Mouse (Mus musculus) right cerebral cortex, adult 18-20 months (tissue): ENCODE results near the gene Hdac9.
A peak's percentile ranks its signal among the peaks of the same experiment; 100 is the strongest.

Experiments
- DNase-seq: peaks from one replicate; pipeline ENCODE4 v3.0.0; 2022; ENCODE audit warnings: mixed read lengths

The Hdac9 gene

DNA sequence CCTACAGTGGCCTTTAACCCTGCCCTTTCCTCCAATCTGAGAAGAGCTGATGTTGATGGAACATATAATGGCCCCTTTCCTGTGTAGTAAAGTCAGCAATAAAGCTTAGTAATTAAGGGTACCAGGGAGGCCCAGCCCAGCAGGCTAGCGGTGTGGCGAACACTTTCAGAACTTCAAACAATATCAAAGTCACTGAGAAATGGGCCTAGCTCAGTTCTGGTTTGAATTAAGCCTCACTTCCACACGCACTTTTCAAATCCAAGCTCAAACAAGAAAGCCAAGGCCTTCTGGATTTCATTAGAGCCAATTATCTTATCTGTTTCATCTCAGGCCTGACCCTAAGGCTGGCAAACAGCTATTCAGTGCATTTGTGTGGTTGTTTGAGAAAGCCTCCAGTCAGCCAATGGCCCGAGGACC lies 716.9 kb downstream of the Hdac9 start:
- no peak for DNase-seq

DNA sequence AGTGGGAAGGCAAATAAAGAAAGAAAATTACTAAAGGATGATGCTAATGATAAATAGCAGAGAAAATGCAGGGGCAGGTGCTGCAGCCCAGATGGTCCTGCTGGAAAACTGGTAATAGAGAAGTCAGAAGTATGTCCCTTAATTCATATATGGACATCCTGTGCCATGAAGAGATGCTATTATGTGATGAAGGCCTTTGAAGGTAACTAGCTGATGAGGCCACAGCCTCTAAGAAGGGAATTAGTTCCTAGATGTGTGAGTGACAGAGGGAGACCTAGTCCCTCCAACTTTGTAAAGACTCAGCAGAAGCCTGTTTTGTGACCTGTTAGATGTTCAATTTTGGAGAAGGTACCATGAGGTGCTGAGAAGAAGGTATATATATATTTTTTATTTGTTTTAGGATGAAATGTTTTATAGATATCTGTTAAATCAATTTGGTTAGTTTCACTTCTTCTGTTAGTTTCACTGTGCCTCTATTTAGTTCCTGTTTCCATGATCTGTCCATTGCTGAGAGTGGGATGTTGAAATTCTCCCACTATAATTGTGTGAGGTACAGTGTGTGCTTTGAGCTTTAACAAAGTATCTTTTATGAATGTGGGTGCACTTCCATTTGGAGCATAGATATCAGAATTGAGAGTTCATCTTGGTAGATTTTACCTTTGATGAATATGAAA lies 721.6 kb downstream of the Hdac9 start:
- no peak for DNase-seq

GRCm38 (mm10) chr12:34194116-34194515 lies 722.8 kb downstream of the Hdac9 start:
- DNase-seq: no peak

- no peak for DNase-seq
These were observed 725.6 kb downstream of the Hdac9 start for GRCm38 (mm10) chr12:34191246-34191645.

GRCm38 (mm10) chr12:34178931-34179330 lies 738.0 kb downstream of the Hdac9 start:
- DNase-seq: no peak

DNA sequence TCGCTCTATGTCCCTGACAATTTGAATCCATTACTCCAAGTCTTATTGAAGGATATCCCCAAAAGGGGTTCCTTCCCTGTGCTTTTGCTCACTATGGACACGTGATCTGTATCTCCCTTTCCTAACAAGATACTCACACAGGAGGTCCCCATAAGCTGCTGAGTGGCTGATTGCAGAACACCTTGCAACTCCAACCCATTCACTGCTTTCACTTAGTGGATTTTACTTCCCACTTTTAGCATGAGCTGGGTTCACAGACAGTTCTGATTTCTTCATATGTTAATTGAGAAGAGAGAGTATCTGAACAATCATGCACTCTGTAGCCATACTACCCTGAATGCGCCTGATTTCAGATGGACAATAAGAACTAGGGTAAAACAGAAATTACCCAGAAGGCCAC lies 740.1 kb downstream of the Hdac9 start:
- no peak for DNase-seq

DNA sequence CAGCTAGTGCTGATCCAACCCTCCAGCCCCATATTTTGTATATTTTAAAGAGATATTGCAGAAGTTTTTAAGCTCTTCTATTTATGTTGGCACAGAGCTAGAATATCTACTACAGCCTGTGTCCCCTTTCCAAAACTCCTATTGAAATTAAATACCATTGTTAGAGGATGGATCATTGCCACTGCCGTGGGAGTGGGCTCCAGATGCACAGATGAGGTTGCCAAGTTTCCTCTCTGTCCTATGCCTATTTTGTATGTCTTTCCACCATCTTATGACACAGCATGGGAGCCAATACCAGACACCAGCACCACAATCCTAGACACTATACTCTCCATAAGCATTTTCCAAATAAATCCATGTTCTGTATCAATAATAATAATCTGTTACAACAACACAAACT lies 743.9 kb downstream of the Hdac9 start:
- no peak for DNase-seq

- DNase-seq: no peak
These were observed 746.3 kb downstream of the Hdac9 start for GRCm38 (mm10) chr12:34170601-34171000.

DNA sequence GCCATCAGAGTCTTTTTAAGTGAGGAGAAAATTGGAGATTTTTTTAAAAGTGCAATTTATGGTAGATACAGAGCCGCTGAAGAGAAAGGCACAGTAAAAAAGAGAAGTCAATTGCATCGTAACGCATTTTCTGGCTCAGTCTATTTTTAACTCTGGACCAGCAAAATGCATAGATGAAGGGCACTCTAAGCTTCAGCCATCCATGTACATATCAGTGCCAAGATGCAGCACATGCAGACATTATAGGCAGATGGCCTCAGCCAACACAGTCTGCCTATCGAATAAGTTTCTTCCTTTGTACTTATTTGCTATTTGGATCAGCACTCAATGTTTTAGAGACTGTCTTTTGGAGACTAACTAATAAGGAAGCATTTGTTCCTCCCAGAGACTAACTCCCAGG lies 751.2 kb downstream of the Hdac9 start:
- DNase-seq: no peak

DNA sequence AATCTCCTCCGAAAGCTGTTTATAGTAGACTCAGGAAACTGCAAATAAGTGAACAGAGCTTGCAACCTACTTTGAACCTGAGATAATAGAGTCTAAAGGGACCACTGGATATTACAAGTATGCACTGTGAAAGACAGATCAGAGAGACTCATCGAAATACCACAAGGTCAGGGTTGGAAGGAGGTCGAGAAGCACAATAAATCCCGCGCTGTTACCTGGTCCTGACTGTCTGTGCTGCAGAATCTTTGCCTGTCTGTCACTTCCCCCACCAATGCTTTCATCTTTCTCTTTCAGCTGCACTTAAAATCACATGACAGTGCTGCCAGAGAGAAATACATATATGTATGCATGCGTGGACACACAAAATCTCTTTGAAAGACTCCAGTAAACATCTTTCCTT lies 760.6 kb downstream of the Hdac9 start:
- no peak for DNase-seq

- no peak for DNase-seq
These were observed 761.2 kb downstream of the Hdac9 start for GRCm38 (mm10) chr12:34155740-34156139.

DNA sequence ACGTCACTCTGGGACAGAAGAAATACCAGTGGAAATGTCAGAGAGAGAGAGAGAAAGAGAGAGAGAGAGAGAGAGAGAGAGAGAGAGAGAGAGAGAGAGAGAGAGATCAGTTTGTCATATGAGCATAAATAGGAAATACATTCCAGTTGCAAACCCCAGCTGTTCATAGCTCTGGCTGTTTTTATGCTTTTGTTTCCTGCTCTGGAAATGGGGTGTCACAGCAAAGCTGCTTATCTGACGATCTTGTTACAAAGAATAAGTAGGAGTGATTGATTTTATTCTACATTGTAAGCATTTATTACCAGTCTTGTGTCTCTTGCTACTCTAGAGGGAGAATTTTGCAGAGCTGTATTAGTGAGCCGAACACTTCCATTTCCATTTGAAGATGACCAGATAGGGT lies 762.1 kb downstream of the Hdac9 start:
- DNase-seq: no peak

DNA sequence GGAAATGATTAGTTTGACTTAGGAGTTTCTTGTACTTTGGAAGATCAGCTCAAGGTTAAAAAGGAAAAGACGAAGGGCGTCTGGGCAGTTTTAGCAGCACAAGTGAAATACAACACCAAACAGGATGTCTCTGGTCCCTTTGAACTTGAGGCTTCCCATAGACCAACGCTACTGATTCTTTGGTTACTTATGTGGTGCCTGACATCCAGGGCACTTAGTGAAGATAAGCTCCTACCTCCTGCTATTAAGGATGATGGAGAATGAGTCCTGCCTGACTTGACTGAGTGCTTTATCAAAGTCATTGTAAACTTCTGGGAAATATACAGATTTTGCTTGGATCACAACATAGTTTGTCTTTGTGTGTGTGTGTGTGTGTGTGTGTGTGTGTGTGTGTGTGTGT lies 765.6 kb downstream of the Hdac9 start:
- DNase-seq: no peak

DNA sequence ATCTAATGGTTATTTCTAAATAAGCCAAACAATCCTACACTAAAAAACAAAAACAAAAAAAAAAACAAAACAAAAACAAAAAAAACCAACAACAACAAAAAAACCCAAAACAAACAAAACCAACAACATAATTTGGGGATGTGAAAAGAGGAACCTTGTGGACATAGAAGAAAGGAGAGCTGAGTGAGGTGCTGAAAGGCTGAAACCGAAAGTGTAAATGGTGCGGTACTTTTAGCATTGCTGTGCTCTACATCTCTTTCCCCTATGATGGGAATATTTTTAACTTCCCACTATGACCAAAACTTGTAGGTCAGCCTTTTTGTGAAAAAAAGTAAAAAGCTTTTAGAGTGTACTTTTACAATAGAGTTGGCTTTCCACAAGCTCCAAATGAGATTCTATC lies 774.2 kb downstream of the Hdac9 start:
- DNase-seq: no peak

- DNase-seq: no peak
These were observed 803.6 kb downstream of the Hdac9 start for GRCm38 (mm10) chr12:34113336-34113735.

GRCm38 (mm10) chr12:34092953-34093352 lies 823.9 kb downstream of the Hdac9 start:
- DNase-seq: no peak

GRCm38 (mm10) chr12:34091851-34092250 lies 825.0 kb downstream of the Hdac9 start:
- DNase-seq: peak; percentile 62

DNA sequence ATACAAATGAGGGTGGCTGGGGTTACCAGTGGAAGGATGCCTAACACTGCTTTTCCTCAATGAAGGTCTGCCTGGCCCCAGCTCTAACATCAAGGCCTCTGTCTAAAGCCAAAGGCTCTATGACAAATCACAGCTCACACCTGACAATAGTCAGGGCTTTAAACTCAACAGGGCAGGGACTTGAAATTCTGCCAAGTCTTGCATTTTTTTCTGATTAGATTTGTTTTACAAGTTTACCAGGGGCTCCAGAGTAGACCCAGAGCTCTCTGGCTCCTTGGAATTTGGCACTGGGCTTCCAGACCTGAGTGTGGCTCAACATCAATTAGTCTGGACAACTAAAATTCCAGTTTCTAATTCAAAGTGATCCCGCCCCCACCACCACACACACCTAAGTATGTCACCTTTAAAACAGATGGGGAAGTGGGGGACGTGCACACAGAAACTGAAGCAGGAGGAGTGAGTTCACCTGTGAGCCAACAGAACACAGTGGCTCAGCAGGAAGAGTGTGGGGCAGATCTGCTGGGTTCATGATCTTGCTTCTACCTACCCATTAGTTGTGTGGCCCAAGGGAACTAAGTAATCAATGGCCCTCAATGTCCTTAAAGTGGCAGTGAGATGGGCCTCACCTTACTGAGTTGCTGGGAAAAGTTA lies 829.5 kb downstream of the Hdac9 start:
- DNase-seq: no peak

DNA sequence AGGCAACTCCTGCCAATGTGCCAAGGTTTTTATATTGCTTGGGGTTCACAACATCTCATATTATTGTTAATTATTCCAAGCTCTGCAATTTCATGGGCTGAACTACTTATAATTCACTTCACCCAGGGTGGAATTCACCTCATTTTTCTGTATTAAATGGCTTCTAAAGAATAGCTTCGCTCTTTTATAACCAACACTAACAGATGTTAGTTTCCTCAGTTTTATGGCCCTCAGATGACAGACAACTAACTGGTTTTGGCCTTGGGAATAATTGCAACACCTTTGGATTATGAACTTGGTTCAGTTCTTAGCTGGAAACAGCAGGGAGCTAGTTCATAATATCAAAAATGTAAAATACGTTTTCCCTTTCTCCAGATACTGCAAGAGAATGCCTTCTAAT lies 839.9 kb downstream of the Hdac9 start:
- DNase-seq: no peak

GRCm38 (mm10) chr12:34075805-34076509 lies 840.9 kb downstream of the Hdac9 start:
- peak; percentile 40 for DNase-seq

DNA sequence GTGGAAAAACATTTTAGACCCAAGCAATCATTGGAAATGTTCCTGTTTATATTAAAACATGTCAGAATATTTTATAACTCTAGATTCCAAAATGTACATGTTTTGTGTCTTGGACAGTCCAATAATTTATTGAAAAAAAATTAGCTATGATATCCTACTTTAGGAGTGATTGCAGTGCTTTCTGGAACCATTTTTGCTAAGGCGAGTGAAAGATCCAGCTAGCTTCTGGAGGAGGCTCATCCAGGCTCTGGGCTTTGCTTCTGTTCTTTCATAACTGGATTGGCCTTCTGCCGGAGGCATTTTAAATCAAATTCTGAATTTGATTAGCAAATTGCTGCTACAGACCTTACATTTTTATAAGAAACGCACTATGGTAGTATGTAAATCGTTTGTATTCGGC lies 864.4 kb downstream of the Hdac9 start:
- peak; percentile 30 for DNase-seq

- DNase-seq: no peak
These were observed 864.9 kb downstream of the Hdac9 start for GRCm38 (mm10) chr12:34052036-34052435.

- no peak for DNase-seq
These were observed 865.8 kb downstream of the Hdac9 start for GRCm38 (mm10) chr12:34051112-34051511.

DNA sequence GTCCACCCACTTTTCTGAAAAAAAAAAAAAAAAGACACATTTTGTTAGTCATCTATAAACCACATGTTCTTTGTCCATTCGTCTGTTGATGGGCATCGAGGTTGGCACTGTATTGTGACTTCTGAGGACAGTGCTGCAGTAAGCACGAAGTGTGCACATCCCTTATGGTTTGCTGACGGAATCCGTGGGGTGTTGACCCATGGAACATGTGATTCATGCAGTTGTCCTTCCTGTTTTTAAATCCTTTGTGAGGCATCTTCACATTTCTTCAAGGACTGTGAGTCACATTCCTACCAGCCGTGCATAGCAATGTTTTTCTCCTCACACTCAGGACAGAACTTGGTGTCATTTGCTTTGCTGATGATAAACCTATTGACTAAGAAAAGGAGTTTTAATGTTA lies 875.9 kb downstream of the Hdac9 start:
- no peak for DNase-seq
